Mouse (Mus musculus) limb, embryonic 14.5 days (tissue): Measurements from ENCODE around the gene Bcs1l. TPM values are rescaled to one million over a fixed set of nuclear protein-coding genes. Genes with fewer than 3 reads are reported as not detected.

Experiments used
- ATAC-seq: fragments of 200-750 bp; cut with Nextera tagmentation; 2 replicates; pipeline ENCODE4 v1.8.0; 2017; ENCODE audit warnings: low read depth, moderate number of reproducible peaks, moderate TSS enrichment; ENCODE audit not compliant: low FRiP score
- DNase-seq: peaks from one replicate; pipeline ENCODE4 v3.0.0-alpha.2; 2015; ENCODE audit warnings: low spot score
- H3K27ac ChIP-seq: fragments of 300-500 bp; sonication (generic); replicated peaks from 2 replicates; pipeline ENCODE4 v1.5.1; 2014; ENCODE audit warnings: low read depth, mild to moderate bottlenecking, low read length, moderate library complexity, mixed read lengths
- H3K27me3 ChIP-seq: fragments of 300-500 bp; sonication (generic); 2 replicates; pipeline ENCODE4 v1.6.1; 2014; ENCODE audit warnings: low read length, mixed read lengths; ENCODE audit not compliant: control insufficient read depth, insufficient read depth
- H3K36me3 ChIP-seq: fragments of 300-500 bp; sonication (generic); 2 replicates; pipeline ENCODE4 v1.6.1; 2014; ENCODE audit warnings: mild to moderate bottlenecking, low read length, moderate library complexity, mixed read lengths; ENCODE audit not compliant: control insufficient read depth, insufficient read depth
- H3K4me1 ChIP-seq: fragments of 300-500 bp; sonication (generic); 2 replicates; pipeline ENCODE4 v1.6.1; 2014; ENCODE audit warnings: antibody characterized with exemption, low read length, mixed read lengths; ENCODE audit not compliant: control insufficient read depth, insufficient read depth
- H3K4me2 ChIP-seq: fragments of 300-500 bp; sonication (generic); replicated peaks from 2 replicates; pipeline ENCODE4 v1.6.1; 2014; ENCODE audit warnings: low read depth, mild to moderate bottlenecking, low read length, moderate library complexity; ENCODE audit not compliant: severe bottlenecking
- H3K4me3 ChIP-seq: fragments of 300-500 bp; sonication (generic); replicated peaks from 2 replicates; pipeline ENCODE4 v1.5.1; 2014; ENCODE audit warnings: low read length
- H3K9ac ChIP-seq: fragments of 300-500 bp; sonication (generic); 2 replicates; pipeline ENCODE4 v1.6.1; 2014; ENCODE audit warnings: mild to moderate bottlenecking, low read depth, low read length, moderate library complexity; ENCODE audit not compliant: severe bottlenecking
- H3K9me3 ChIP-seq: fragments of 300-500 bp; sonication (generic); 2 replicates; pipeline ENCODE4 v1.6.1; 2016; ENCODE audit warnings: low read length; ENCODE audit not compliant: control insufficient read depth
- POLR2A ChIP-seq: fragments of 200-500 bp; IDR thresholded peaks from 2 replicates; pipeline ENCODE4 v1.8.0; 2012; ENCODE audit warnings: inconsistent platforms, mild to moderate bottlenecking, moderate library complexity, borderline replicate concordance; ENCODE audit not compliant: insufficient read depth, insufficient read length; ENCODE audit errors: extremely low read depth
- WGBS: fragments of 180-500 bp; shearing (Covaris S2); extraction: QIAGEN DNeasy Blood & Tissue Kit; methylation state at CpG from one replicate; pipeline ENCODE4 v1.1.7; 2014; 5-methylcytosine and 5-hydroxymethylcytosine counted together
- microRNA-seq: library from miRNA; unstranded; fragments of <30 nt; microRNA quantifications from one replicate; pipeline ENCODE4, GENCODE M21; 2016
- polyA plus RNA-seq, 2 experiments: library from polyadenylated mRNA; depleted of rRNA in 1 of 2; stranded (reverse) in 1 of 2; unstranded in 1 of 2; fragments of >200 nt; fragmentation: Nextera tagmentation in 1 of 2; extraction: Ambion mirVana in 1 of 2; gene quantifications; 2 replicates each; pipeline versions ENCODE4 v1.2.1 to v1.2.3; 2012 to 2014

Gene Bcs1l
- polyA plus RNA-seq, 2 experiments: 16.6 to 22.4 TPM

GRCm38 (mm10) chr1:74628001-74628400, 39.9 kb downstream of the Bcs1l start:
- no peak overlapping the region for H3K9ac ChIP-seq
- H3K4me1 ChIP-seq: no peaks in the 10 kb centered on the region
- H3K4me2 ChIP-seq: no peak overlapping the region
- ATAC-seq (no peak), DNase-seq (no peak)
- 51% methylated on average over 7 of the region's 7 CpGs for WGBS
- no peak for TF ChIP-seq POLR2A
- H3K9me3 ChIP-seq: no peaks in the 10 kb centered on the region
- no peaks in the 10 kb centered on the region for H3K27me3 ChIP-seq
- no peak overlapping the region for H3K4me3 ChIP-seq
- H3K36me3 ChIP-seq: 0 out of 2 replicates have a peak, but pooled peaks cover 16% of the 10 kb centered on the region
- H3K27ac ChIP-seq: no peak overlapping the region

- 82% methylated on average over 4 of the region's 4 CpGs for WGBS
- no peak for ATAC-seq
- H3K27ac ChIP-seq: no peak overlapping the region
- no peaks in the 10 kb centered on the region for H3K9me3 ChIP-seq
- peaks cover 12% of the 10 kb centered on the region for H3K36me3 ChIP-seq
- H3K4me3 ChIP-seq: no peak overlapping the region
- TF ChIP-seq POLR2A: no peak
- DNase-seq: no peak
- no peak overlapping the region for H3K4me2 ChIP-seq
- no peaks in the 10 kb centered on the region for H3K4me1 ChIP-seq
- H3K27me3 ChIP-seq: no peaks in the 10 kb centered on the region
- H3K9ac ChIP-seq: no peak overlapping the region
These were observed 44.6 kb downstream of the Bcs1l start for GRCm38 (mm10) chr1:74632734-74633133.

Small RNA genes lying within 50 kb of the gene (microRNA-seq; reads per million reads assigned to microRNA genes)
- gene Gm25035: not detected

Other genes with a start within 250 kb of the Bcs1l start
- gene Catip, start 226.2 kb upstream of the Bcs1l start, polyA plus RNA-seq (2012; rRNA removed): 3.8 and 4.2 TPM in 2 replicates
- gene Catip, start 226.2 kb upstream of the Bcs1l start, polyA plus RNA-seq (2014; fragmentation: Nextera tagmentation; extraction: Ambion mirVana): 0.73 and 1.8 TPM in 2 replicates
- gene Slc11a1, start 213.1 kb upstream of the Bcs1l start, polyA plus RNA-seq (2012; rRNA removed): 7.2 and 8.0 TPM in 2 replicates
- gene Slc11a1, start 213.1 kb upstream of the Bcs1l start, polyA plus RNA-seq (2014; fragmentation: Nextera tagmentation; extraction: Ambion mirVana): 3.2 and 3.5 TPM in 2 replicates
- 138 and 177 TPM in 2 replicates for gene Ctdsp1, start 196.8 kb upstream of the Bcs1l start, polyA plus RNA-seq (2012; rRNA removed)
- 96.4 and 109 TPM in 2 replicates for gene Ctdsp1, start 196.8 kb upstream of the Bcs1l start, polyA plus RNA-seq (2014; fragmentation: Nextera tagmentation; extraction: Ambion mirVana)
- gene Vil1, start 178.9 kb upstream of the Bcs1l start, polyA plus RNA-seq (2012; rRNA removed): 0.14 and 0.73 TPM in 2 replicates
- 0.08 and 0.10 TPM in 2 replicates for gene Vil1, start 178.9 kb upstream of the Bcs1l start, polyA plus RNA-seq (2014; fragmentation: Nextera tagmentation; extraction: Ambion mirVana)
- 56.1 and 59.3 TPM in 2 replicates for gene Cnot9, start 82.2 kb upstream of the Bcs1l start, polyA plus RNA-seq (2012; rRNA removed)
- 64.8 and 66.9 TPM in 2 replicates for gene Cnot9, start 82.2 kb upstream of the Bcs1l start, polyA plus RNA-seq (2014; fragmentation: Nextera tagmentation; extraction: Ambion mirVana)
- 0.43 and 0.53 TPM in 2 replicates for gene Plcd4, start 45.4 kb upstream of the Bcs1l start, polyA plus RNA-seq (2012; rRNA removed)
- gene Plcd4, start 45.4 kb upstream of the Bcs1l start, polyA plus RNA-seq (2014; fragmentation: Nextera tagmentation; extraction: Ambion mirVana): 0.99 and 2.1 TPM in 2 replicates
- 13.4 and 14.2 TPM in 2 replicates for gene Usp37, start 44.0 kb upstream of the Bcs1l start, polyA plus RNA-seq (2012; rRNA removed)
- 30.3 and 33.9 TPM in 2 replicates for gene Usp37, start 44.0 kb upstream of the Bcs1l start, polyA plus RNA-seq (2014; fragmentation: Nextera tagmentation; extraction: Ambion mirVana)
- 21.2 and 28.9 TPM in 2 replicates for gene Zfp142, start within 50 bp of the Bcs1l start, polyA plus RNA-seq (2012; rRNA removed)
- 7.5 and 7.9 TPM in 2 replicates for gene Zfp142, start within 50 bp of the Bcs1l start, polyA plus RNA-seq (2014; fragmentation: Nextera tagmentation; extraction: Ambion mirVana)
- 129 and 132 TPM in 2 replicates for gene Rnf25, start 13.1 kb downstream of the Bcs1l start, polyA plus RNA-seq (2012; rRNA removed)
- gene Rnf25, start 13.1 kb downstream of the Bcs1l start, polyA plus RNA-seq (2014; fragmentation: Nextera tagmentation; extraction: Ambion mirVana): 7.1 and 10.0 TPM in 2 replicates
- gene Stk36, start 13.2 kb downstream of the Bcs1l start, polyA plus RNA-seq (2012; rRNA removed): 9.8 and 15.3 TPM in 2 replicates
- gene Stk36, start 13.2 kb downstream of the Bcs1l start, polyA plus RNA-seq (2014; fragmentation: Nextera tagmentation; extraction: Ambion mirVana): 7.6 and 8.3 TPM in 2 replicates
- gene Ttll4, start 73.5 kb downstream of the Bcs1l start, polyA plus RNA-seq (2012; rRNA removed): 36.7 and 45.6 TPM in 2 replicates
- 18.5 and 22.2 TPM in 2 replicates for gene Ttll4, start 73.5 kb downstream of the Bcs1l start, polyA plus RNA-seq (2014; fragmentation: Nextera tagmentation; extraction: Ambion mirVana)
- gene Cyp27a1, start 125.3 kb downstream of the Bcs1l start, polyA plus RNA-seq (2012; rRNA removed): 16.1 TPM in 2 replicates
- gene Cyp27a1, start 125.3 kb downstream of the Bcs1l start, polyA plus RNA-seq (2014; fragmentation: Nextera tagmentation; extraction: Ambion mirVana): 11.6 and 12.2 TPM in 2 replicates
- 4.3 and 5.1 TPM in 2 replicates for gene Prkag3, start 160.9 kb downstream of the Bcs1l start, polyA plus RNA-seq (2012; rRNA removed)
- 1.4 and 2.5 TPM in 2 replicates for gene Prkag3, start 160.9 kb downstream of the Bcs1l start, polyA plus RNA-seq (2014; fragmentation: Nextera tagmentation; extraction: Ambion mirVana)
- gene Wnt6, start 183.6 kb downstream of the Bcs1l start, polyA plus RNA-seq (2012; rRNA removed): 39.9 and 42.8 TPM in 2 replicates
- 51.8 and 54.3 TPM in 2 replicates for gene Wnt6, start 183.6 kb downstream of the Bcs1l start, polyA plus RNA-seq (2014; fragmentation: Nextera tagmentation; extraction: Ambion mirVana)
- 3.8 and 4.7 TPM in 2 replicates for gene Wnt10a, start 203.2 kb downstream of the Bcs1l start, polyA plus RNA-seq (2012; rRNA removed)
- 8.3 and 9.3 TPM in 2 replicates for gene Wnt10a, start 203.2 kb downstream of the Bcs1l start, polyA plus RNA-seq (2014; fragmentation: Nextera tagmentation; extraction: Ambion mirVana)